In the genomic region with DNA sequence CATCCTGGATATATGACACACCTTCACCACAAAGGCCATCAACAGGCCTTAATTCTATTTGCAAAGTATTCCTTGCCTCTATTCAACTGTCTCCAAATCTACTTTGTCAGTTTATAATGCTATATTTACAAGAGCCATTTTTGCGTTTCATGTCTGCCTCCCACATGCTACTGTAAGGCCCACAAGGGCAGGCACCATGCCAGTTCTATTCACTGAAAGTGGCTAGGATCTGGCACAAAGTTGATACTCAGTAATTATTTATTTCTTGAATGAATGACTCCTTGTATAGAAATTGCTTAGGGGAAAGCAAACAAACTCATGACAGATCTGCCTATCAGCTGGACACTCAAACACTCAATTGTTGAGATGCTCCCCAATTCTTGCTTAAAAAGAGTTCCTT, we compare ENCODE assay signal across 12 mouse cellular contexts.
A peak's percentile ranks its signal among the peaks of the same experiment; 100 is the strongest.
DNase-seq lines count a peak whose midpoint lies in the region; ATAC-seq lines count a peak whose summit lies in the region.
"Had no signal": no experiment of that assay in that cellular context is flagged by ENCODE, and none has a peak within 500 bp of the region (broad histone marks: within the 10 kb centered on the region; RNA-seq: fewer than 3 reads in every experiment).

No protein-coding gene starts in this region.

- no peaks in the 10 kb centered on the region for H3K27me3 ChIP-seq in heart, embryonic 15.5 days
- H3K27me3 ChIP-seq in heart, embryonic 12.5 days (replicated peaks), result no peaks in the 10 kb centered on the region
- no peaks in the 10 kb centered on the region for H3K27me3 ChIP-seq in midbrain, embryonic 15.5 days (replicated peaks)
- H3K27me3 ChIP-seq in midbrain, embryonic 11.5 days (ENCODE audit: control insufficient read depth, insufficient read depth, low read length), result no peaks in the 10 kb centered on the region
- no peaks in the 10 kb centered on the region for H3K27me3 ChIP-seq in neural tube, embryonic 13.5 days

- H3K9ac ChIP-seq in heart, embryonic 15.5 days, result no peak overlapping the region
- no peak overlapping the region for H3K9ac ChIP-seq in heart, embryonic 12.5 days
- no peak overlapping the region for H3K9ac ChIP-seq in midbrain, embryonic 15.5 days
- H3K9ac ChIP-seq in midbrain, embryonic 11.5 days (ENCODE audit: low read length), result no peak overlapping the region
- H3K9ac ChIP-seq in neural tube, embryonic 13.5 days, result no peak overlapping the region

- H3K4me3 ChIP-seq in heart, embryonic 15.5 days, result no peak overlapping the region
- no peak overlapping the region for H3K4me3 ChIP-seq in heart, embryonic 12.5 days
- H3K4me3 ChIP-seq in midbrain, embryonic 15.5 days, result no peak overlapping the region
- H3K4me3 ChIP-seq in midbrain, embryonic 11.5 days (ENCODE audit: low read depth, low read length), result no peak overlapping the region
- H3K4me3 ChIP-seq in neural tube, embryonic 13.5 days, result no peak overlapping the region

- no peaks in the 10 kb centered on the region for H3K9me3 ChIP-seq in heart, embryonic 15.5 days (replicated peaks)
- no peaks in the 10 kb centered on the region for H3K9me3 ChIP-seq in heart, embryonic 12.5 days (replicated peaks)
- no peaks in the 10 kb centered on the region for H3K9me3 ChIP-seq in midbrain, embryonic 15.5 days
- H3K9me3 ChIP-seq in midbrain, embryonic 11.5 days (ENCODE audit: control insufficient read depth, low read length), result no peaks in the 10 kb centered on the region
- H3K9me3 ChIP-seq in neural tube, embryonic 13.5 days, result no peaks in the 10 kb centered on the region
- H3K9me3 ChIP-seq: G1E had no signal

- ATAC-seq in heart, embryonic 15.5 days (replicated peaks; ENCODE audit: insufficient number of reproducible peaks, insufficient read depth, low FRiP score, low read depth), result no peak
- no peak for ATAC-seq in heart, embryonic 12.5 days (ENCODE audit: insufficient number of reproducible peaks, low FRiP score)
- no peak for ATAC-seq in midbrain, embryonic 15.5 days (replicated peaks)
- no peak for ATAC-seq in midbrain, embryonic 11.5 days (ENCODE audit: low FRiP score)
- ATAC-seq in neural tube, embryonic 13.5 days (ENCODE audit: low read depth), result no peak

- H3K27ac ChIP-seq in heart, embryonic 15.5 days, result no peak overlapping the region
- H3K27ac ChIP-seq in heart, embryonic 12.5 days (ENCODE audit: poor library complexity, severe bottlenecking), result no peak overlapping the region
- 0 out of 2 replicates have a peak overlapping the region, but pooled peaks have one; percentile 11 for H3K27ac ChIP-seq in midbrain, embryonic 15.5 days
- H3K27ac ChIP-seq in midbrain, embryonic 11.5 days (ENCODE audit: low read depth, low read length), result no peak overlapping the region
- H3K27ac ChIP-seq in neural tube, embryonic 13.5 days (replicated peaks), result no peak overlapping the region
- H3K27ac ChIP-seq: macrophage had no signal

- peaks cover 60% of the 10 kb centered on the region for H3K4me1 ChIP-seq in heart, embryonic 15.5 days (replicated peaks)
- peaks cover 52% of the 10 kb centered on the region for H3K4me1 ChIP-seq in heart, embryonic 12.5 days (replicated peaks)
- H3K4me1 ChIP-seq in midbrain, embryonic 15.5 days, result peaks cover 57% of the 10 kb centered on the region
- H3K4me1 ChIP-seq in midbrain, embryonic 11.5 days (ENCODE audit: control insufficient read depth, insufficient read depth, low read length), result peaks cover 26% of the 10 kb centered on the region
- peaks cover 75% of the 10 kb centered on the region for H3K4me1 ChIP-seq in neural tube, embryonic 13.5 days (replicated peaks)

- peaks cover 26% of the 10 kb centered on the region for H3K36me3 ChIP-seq in heart, embryonic 15.5 days
- H3K36me3 ChIP-seq in heart, embryonic 12.5 days, result peaks cover 39% of the 10 kb centered on the region
- H3K36me3 ChIP-seq in midbrain, embryonic 15.5 days (replicated peaks), result peaks cover 3% of the 10 kb centered on the region; the same call in 1 of the 2 replicates
- peaks cover 3% of the 10 kb centered on the region for H3K36me3 ChIP-seq in midbrain, embryonic 11.5 days (ENCODE audit: control insufficient read depth, insufficient read depth, low read length)
- H3K36me3 ChIP-seq in neural tube, embryonic 13.5 days, result peaks cover 23% of the 10 kb centered on the region

- DNase-seq in adrenal gland, postnatal 14 days, result peak; percentile 34
- no peak for DNase-seq in adrenal gland, adult 2 months
- DNase-seq in midbrain, embryonic 11.5 days (ENCODE audit: low spot score, missing footprints), result no peak
- DNase-seq in yolk sac, embryonic 10.5 days (ENCODE audit: low spot score), result no peak
- DNase-seq: adrenal gland, postnatal 25 days; kidney, postnatal 14 days had no signal

- peak overlapping the region; percentile 19; the same call in 1 of the 2 replicates for H3K4me2 ChIP-seq in heart, embryonic 15.5 days
- no peak overlapping the region for H3K4me2 ChIP-seq in heart, embryonic 12.5 days
- H3K4me2 ChIP-seq in midbrain, embryonic 15.5 days, result 0 out of 2 replicates have a peak overlapping the region, but pooled peaks have one; percentile 4
- H3K4me2 ChIP-seq in midbrain, embryonic 11.5 days, result no peak overlapping the region
- peak overlapping the region; percentile 80 for H3K4me2 ChIP-seq in neural tube, embryonic 13.5 days

- WGBS in heart, embryonic 15.5 days, result 23% methylated on average over 1 of the region's 1 CpGs
- 62% methylated on average over 1 of the region's 1 CpGs for WGBS in heart, embryonic 12.5 days
- WGBS in midbrain, embryonic 15.5 days, result 44% methylated on average over 1 of the region's 1 CpGs
- WGBS in midbrain, embryonic 11.5 days, result 93% methylated on average over 1 of the region's 1 CpGs
- whole genome bisulfite sequencing in neural tube, embryonic 13.5 days, result 26% methylated on average over 1 of the region's 1 CpGs

Comparison
In these comparisons a context has a peak if more than half of its experiments do, and no peak if none do; other contexts are left out.
1. H3K4me2 ChIP-seq: peak in heart, embryonic 15.5 days (single experiment), midbrain, embryonic 15.5 days (single experiment) and neural tube, embryonic 13.5 days (single experiment); none in heart, embryonic 12.5 days (single experiment) and midbrain, embryonic 11.5 days (single experiment).